Mouse (Mus musculus) frontal cortex, postnatal 10 days (tissue): Measurements from ENCODE around the gene B3gnt2.

ENCODE experiments used
- DNase-seq, 2 experiments: peaks; one replicate each; pipeline ENCODE4 v3.0.0; 2022; ENCODE audit warnings: low spot score in 2 of 2, mixed read lengths in 1 of 2

The B3gnt2 gene

GRCm38 (mm10) chr11:22815143-22815542 lies 45.6 kb downstream of the B3gnt2 start:
- no peak for DNase-seq

DNA sequence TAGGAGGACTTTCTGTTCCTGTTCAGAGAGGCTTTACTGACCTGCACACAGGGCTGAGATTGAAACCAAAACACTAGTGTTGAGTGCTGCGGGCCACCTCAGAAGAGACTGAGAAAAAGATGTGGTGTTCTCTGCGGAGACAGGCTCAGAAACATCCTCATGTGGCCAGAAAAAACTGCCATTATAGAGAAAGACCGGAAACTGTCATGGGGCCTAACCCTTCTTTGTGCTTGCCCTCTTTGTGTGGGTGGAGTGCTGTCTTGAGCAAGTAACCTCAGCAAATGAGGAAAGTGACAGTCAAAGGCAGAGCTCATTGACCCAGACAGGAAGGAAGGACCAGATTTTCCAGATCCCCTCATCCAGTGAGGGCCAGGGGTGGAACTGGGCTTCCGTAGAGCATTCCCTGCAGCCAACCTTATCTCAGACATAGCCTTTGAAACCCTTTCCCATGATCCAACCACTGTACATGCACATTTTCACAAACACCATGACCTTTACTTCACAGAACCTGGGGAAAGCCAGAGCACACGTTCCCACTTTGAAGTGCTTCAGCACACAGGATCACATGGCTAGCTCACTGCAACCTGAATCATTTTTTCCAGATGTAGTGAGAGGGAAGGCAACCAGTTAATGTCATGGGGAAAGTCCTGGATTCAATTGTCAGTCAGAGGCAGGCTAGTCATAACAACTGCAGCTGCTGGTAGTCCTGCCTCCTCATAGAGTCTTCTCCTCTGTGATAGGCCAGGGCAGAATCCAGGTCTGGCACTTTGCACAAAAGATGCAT lies 46.6 kb downstream of the B3gnt2 start:
- DNase-seq: no peak

DNA sequence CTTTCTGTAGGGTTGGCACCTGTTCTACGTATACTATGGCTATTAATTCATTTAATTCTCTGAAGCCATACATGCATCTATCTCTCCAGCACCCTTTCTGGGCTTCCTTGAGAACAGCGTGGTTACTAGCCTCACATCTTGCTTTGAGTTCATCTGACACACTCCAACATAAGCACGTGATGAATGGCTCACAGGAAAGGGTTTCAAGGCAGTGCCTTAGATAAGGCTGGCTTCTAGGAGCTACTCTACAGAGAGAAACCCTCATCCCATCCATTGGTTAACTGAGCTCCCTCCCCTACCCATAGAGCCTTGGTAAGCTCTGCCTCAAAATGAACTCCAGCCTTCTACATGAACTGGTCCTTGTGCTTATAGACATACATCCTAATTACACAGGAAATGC lies 47.3 kb downstream of the B3gnt2 start:
- DNase-seq: no peak

GRCm38 (mm10) chr11:22811413-22811812 lies 49.3 kb downstream of the B3gnt2 start:
- DNase-seq: no peak

GRCm38 (mm10) chr11:22809465-22810096 lies 51.2 kb downstream of the B3gnt2 start:
- DNase-seq: no peak

GRCm38 (mm10) chr11:22808040-22808439 lies 52.7 kb downstream of the B3gnt2 start:
- DNase-seq: no peak

GRCm38 (mm10) chr11:22805171-22805570 lies 55.6 kb downstream of the B3gnt2 start:
- no peak for DNase-seq

DNA sequence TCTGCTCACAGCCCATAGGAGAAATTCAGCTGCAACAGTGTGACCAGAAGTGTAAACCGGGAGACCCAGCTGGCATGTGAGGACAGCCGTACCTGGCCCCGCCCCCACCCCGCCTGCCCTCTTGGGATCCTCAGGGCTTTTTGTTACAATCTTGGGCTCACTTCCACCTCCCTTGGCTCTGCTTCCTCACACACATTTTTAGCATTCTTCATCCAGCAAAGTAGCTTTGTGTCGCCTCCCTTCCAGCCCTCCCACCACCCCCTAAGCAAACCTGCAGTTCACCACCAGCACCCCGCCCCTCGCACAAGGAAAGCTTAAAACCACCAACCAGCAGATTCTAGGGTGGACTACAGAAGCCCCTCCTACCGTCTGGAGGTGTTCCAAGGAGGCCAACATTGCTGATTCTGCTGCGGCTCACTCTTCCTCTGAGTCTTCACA lies 60.8 kb downstream of the B3gnt2 start:
- DNase-seq: no peak

DNA sequence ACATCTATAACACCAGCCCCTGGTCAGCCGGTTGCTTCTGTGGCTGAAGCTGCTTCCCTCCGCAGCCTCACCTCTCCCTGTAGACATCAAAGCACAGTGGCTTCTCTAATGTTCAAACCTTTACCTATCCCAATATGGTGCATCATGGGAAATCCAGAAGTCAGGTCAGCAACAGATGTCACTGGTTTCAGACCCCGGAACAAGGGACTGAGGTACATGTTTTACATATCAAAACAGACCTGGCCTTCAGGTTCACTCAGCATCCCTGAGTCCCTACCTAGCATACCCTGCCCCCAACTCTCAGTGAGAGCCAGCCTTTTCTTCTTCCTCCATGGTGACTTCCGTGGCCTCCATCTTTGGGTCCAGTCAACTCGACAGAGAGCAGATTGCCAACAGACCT lies 61.8 kb downstream of the B3gnt2 start:
- no peak for DNase-seq

GRCm38 (mm10) chr11:22794734-22795133 lies 66.0 kb downstream of the B3gnt2 start:
- no peak for DNase-seq

GRCm38 (mm10) chr11:22793881-22794203 lies 66.9 kb downstream of the B3gnt2 start:
- DNase-seq: no peak

GRCm38 (mm10) chr11:22793176-22793880 lies 67.4 kb downstream of the B3gnt2 start:
- no peak for DNase-seq

DNA sequence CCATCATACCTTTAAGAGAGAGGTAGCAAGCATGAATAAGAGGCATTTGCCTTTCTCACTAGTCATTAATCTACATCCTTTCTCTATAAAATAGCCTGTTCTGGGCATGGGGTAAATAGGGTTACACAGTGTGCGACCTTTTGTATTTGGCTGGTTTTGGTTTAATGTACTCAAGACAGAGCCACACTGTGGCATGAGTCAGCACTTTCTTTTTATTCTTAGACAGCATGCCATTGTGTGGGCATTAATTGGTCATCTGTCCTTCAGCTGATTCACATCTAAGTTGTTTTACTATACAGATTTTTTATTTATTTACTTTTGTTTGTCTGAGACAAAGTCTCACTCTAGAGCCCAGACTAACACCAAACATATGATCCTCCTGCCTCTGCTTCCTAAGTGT lies 68.6 kb downstream of the B3gnt2 start:
- DNase-seq: no peak

GRCm38 (mm10) chr11:22791726-22792125 lies 69.0 kb downstream of the B3gnt2 start:
- DNase-seq: no peak

DNA sequence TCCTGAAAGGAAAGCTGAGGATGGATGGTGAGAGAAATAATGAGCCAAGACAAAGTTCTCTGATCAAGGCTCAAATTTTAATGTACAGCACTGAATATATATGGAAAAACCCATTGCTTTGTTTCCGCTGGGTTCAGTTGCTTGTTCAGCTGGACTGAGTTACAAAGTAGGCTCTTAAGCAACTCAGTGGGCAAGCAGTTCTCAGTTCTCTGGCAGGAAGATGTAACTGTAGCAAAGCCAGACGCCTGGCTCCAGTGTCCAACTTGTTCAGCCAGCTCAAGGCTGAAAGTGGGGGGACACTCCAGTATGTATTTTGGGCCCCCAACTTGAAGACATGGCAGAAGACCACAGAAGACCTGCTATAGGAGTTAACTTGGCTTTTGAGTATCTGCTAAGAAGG lies 72.9 kb downstream of the B3gnt2 start:
- no peak for DNase-seq

DNA sequence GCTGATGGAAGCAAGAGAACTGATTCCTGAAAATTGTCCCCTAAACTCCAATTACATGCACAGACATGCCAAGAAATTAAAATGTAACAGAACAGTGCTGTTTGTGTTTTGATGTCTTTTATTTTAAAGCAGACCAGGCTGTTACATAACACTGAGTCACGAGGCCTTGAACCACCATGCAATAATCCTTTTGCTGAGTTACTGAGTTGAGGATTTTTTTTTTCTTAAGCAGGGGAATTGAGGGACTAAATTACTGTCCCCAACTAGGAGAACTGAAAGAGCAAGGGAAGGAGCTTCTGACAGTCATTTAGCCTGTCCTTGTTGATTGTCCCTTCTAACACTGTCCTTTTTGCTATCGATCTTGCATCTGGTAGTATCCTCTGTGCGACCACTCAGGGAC lies 76.3 kb downstream of the B3gnt2 start:
- DNase-seq: no peak

- DNase-seq: no peak
Observed at GRCm38 (mm10) chr11:22782705-22783124, 78.0 kb downstream of the B3gnt2 start.

- DNase-seq: no peak
Observed at GRCm38 (mm10) chr11:22781190-22781589, 79.6 kb downstream of the B3gnt2 start.

DNA sequence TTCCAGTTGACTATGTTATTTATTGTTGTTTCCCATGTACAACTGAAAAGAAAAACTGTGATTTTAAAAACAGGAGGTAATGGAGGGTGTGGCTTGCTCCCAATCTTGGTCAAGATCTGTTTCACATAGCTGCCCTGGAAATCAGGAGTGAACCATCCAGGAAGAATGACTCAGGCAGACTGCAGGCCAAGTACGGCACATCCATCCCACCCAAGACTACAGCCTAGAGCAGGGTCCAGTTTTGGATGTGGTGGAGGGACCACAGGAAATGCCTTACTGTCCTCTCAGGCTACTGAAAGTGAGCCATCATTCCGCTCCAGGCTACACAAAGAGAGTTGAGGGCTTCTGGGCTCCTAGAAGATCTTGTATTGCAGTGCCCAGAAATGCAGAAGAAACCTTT lies 80.0 kb downstream of the B3gnt2 start:
- DNase-seq: no peak

DNA sequence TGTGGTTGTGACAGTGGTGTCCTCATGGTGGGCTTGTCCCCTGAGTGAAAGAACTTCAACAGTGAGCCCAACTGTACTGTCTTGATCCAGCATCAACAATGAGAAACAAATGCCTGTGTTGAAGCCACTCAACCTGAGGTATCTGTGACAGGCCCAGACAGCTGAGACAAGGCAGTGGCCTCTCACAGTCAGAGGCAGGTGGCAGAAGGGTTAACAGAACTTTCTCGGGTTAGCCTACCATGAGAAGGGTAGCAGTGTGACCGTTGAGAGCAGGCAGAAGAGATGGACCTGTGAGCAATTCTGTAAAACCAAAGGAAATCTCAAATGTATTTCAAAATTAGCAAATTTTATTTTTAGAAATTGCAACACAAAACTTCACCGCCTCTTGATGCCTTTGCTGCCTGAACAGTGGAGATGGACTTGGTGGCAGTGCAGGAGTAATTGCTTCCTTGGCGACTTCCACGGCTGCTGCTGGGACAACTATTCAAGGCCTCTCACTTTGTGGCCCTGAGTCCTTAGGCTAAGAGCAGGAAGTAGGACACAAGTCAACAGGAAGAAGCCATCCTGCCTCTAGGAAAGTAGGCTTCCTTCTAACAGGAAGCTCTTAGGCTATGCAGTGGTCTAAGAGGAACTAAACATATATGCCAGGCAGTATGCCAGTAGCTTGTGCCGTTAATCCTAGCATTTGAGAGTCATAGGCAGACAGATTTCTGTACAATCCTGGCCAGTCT lies 80.8 kb downstream of the B3gnt2 start:
- DNase-seq: no peak

- DNase-seq: no peak
Observed at GRCm38 (mm10) chr11:22778596-22778995, 82.2 kb downstream of the B3gnt2 start.

DNA sequence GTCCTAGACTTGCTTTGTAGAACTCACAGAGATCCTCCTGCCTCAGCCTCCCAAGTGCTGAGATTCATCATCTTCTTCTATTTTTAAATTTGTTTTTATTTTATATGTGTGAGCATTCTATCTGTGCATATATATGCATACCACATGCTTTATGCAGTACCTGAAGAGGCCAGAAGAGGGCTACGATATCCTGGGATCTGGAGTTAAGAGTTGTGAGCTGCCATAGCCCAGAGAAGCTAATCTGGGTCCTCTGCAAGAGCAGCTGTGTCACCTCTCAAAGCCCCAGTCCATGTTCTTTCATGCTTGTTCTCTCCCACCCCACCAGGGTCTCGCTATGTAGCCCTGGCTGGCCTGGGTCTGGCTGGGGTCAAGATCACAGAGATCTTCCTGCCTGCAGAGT lies 83.2 kb downstream of the B3gnt2 start:
- DNase-seq: no peak
